Mouse (Mus musculus) ES-Bruce4 (cell line): ENCODE measurements around the gene Kcna3.

Source experiments
- CTCF ChIP-seq: IDR thresholded peaks from one replicate; pipeline ENCODE4 v1.8.1; 2011; ENCODE audit warnings: low read depth, low read length
- EP300 ChIP-seq: IDR thresholded peaks from 2 replicates; pipeline ENCODE4 v1.6.1; 2011; ENCODE audit warnings: low read depth, low read length; ENCODE audit not compliant: insufficient read depth
- POLR2A ChIP-seq: IDR thresholded peaks from one replicate; pipeline ENCODE4 v1.8.1; 2011; ENCODE audit warnings: low read length; ENCODE audit not compliant: insufficient read depth

DNA sequence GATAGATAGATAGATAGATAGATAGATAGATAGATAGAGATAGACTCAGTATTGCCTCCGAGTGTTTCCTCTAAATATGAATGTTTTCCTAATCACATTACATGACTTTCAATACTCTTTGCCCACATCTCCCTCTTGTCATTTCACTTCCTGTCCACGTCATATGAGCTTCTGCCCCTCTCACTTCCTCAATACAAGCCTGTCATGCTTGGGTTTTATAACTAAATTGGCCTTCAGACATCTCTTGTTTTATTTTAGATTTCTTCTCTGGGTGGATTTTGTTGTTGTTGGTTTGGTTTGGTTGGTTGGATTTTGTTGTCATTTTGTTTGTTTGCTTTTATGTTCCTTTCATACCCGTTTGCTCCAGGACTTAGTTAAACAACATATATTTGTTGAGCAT, 48.6 kb downstream of the Kcna3 start:
- TF ChIP-seq POLR2A (no peak), CTCF (no peak), EP300 (no peak)
